Mouse (Mus musculus): ENCODE results near the gene Kcnj10. TPM values are rescaled to one million over a fixed set of nuclear protein-coding genes. Genes with fewer than 3 reads are reported as not detected.
A peak's percentile ranks its signal among the peaks of the same experiment; 100 is the strongest.

Gene Kcnj10
- total and polyA plus RNA-seq, 3 experiments = 0.04 to 0.72 TPM; not detected in 1

DNA sequence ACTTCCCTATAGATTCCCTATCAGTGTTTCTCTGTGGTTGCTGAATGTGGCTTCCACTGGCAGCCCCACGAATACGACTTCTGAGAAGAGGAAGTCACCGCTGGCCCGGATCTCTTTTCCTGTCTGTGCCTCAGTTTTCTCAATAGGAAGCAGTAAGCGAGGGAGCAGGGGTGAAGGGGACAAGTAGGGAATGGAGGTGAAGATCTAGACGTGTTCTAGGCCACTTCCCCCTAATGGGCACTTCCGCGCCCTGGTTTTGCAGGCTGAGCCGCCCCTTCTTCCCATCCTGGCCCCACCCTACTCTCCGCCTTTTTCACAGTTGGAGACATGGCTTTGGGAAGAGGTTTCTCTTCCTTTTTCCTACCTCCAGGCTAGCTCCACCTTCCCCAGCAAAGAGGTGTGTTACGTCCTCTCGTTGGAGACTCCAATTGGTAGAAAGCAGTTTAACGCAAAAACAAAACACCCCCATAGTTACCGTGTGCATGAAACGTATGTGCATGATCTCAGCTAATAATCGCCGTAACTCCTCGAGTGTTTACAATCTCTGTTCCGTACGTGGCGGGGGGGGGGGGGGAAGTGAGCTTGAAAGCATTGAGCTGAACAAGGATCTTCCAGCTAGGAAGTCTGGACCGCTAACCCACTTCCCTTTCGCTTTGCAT is 29.6 kb upstream of the Kcnj10 start (continued):
- TF ChIP-seq ZMIZ1 (IDR thresholded peaks at IDR 0.05; ENCODE audit: low read depth, low read length) (no peak), KAT2A (conservative IDR thresholded peaks at IDR 0.05; ENCODE audit: low read depth, low read length) (0 out of 2 replicates have a peak, but pooled peaks have one; percentile 23), ETS1 (IDR thresholded peaks at IDR 0.05; ENCODE audit: low read depth, low read length) (no peak; the same call in 1 of the 2 replicates), MXI1 (IDR thresholded peaks at IDR 0.05; ENCODE audit: low read depth, low read length) (peak; percentile 56; the same call in 1 of the 2 replicates), MEF2A (IDR thresholded peaks at IDR 0.05; ENCODE audit: extremely low read depth, insufficient replicate concordance, low read depth, low read length, poor library complexity, severe bottlenecking) (no peak), ZKSCAN1 (IDR thresholded peaks at IDR 0.05; ENCODE audit: low read depth, low read length) (no peak), ZC3H11A (IDR thresholded peaks at IDR 0.05; ENCODE audit: low read depth, low read length) (no peak)

DNA sequence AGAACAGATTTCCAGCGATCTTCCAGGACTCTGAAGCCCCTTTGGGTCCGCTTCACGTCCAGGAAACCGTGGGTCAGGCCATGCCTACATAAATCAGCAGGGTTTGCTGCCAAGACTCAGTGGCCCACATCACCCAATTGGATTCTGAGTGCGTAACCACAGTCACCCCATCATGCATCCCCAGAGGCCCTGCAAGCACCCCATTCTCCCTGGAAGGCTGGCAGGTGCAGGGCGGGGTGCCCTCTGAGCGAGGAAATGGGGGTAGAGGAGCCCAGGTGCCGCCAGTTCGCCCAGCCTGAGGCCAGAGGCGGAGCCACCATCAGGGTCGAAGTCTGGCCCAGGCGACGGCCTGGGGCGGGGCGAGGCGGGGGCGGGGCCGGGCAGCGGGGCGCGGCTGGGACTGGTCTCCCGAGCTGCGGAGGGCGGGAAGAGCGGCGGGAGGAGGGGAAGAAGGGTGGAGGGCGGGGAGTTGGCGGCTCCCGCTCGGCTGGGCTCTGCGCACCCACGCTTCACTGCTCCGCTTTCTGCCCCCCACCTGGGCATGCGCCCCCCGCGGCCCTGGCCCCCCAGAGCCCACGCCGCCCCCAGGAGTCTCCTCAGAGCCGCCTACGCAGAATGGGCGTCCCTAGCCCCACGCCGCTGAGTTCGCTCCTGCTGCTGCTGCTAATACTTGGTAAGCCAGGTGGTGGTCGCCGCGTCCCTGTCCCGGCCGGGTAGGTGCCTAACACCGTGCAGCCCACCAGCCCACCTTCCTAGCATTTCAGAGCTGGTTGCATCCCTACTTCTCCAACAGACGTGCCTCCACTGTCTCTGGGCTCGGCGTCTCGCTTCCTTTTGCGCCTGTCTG is 28.9 kb upstream of the Kcnj10 start:
- Histone ChIP-seq H3K4me3 (ENCODE audit: control insufficient read depth in 1 of 2, insufficient read depth in 1 of 2, low read depth in 2 of 2, low read length in 2 of 2) (peak overlapping the region; percentile 86 to 93), H3K4me1 (ENCODE audit: control insufficient read depth in 1 of 2, insufficient read depth in 2 of 2, low read length in 2 of 2) (peaks cover 2 to 10% of the 10 kb centered on the region in 2 experiments), H3K27ac (ENCODE audit: control insufficient read depth, low read depth, low read length) (peak overlapping the region; percentile 62), H3K27me3 (ENCODE audit: control insufficient read depth in 1 of 2, insufficient read depth in 2 of 2, low read length in 2 of 2) (no peaks in the 10 kb centered on the region), H3K9me3 (replicated peaks; ENCODE audit: insufficient read depth, low read length) (no peaks in the 10 kb centered on the region), H3K36me3 (ENCODE audit: control insufficient read depth in 1 of 2, insufficient read depth in 2 of 2, low read length in 2 of 2) (0 out of 4 replicates have a peak, but pooled peaks cover 0 to 3% of the 10 kb centered on the region in 2 experiments), H3K9ac (ENCODE audit: control insufficient read depth, low read depth, low read length, poor library complexity, severe bottlenecking) (peak overlapping the region; percentile 90), H3K79me2 (ENCODE audit: control insufficient read depth, insufficient read depth, low read length, poor library complexity) (peaks cover 22% of the 10 kb centered on the region)
- peak; percentile 3; the same call in 1 of the 2 replicates for TF ChIP-seq SIN3A (IDR thresholded peaks at IDR 0.05; ENCODE audit: low read length)
- TF ChIP-seq TCF12 (IDR thresholded peaks at IDR 0.05; ENCODE audit: low read depth, low read length) = 0 out of 2 replicates have a peak, but pooled peaks have one; percentile 13
- TF ChIP-seq NRF1 (IDR thresholded peaks at IDR 0.05; ENCODE audit: insufficient read depth, low read depth, low read length, poor library complexity, severe bottlenecking) = peak; percentile 56; the same call in 1 of the 2 replicates
- TF ChIP-seq NELFE (IDR thresholded peaks at IDR 0.05; ENCODE audit: low read depth, low read length) = peak; percentile 22; the same call in 1 of the 2 replicates
- TF ChIP-seq GABPA (IDR thresholded peaks at IDR 0.05; ENCODE audit: low read depth, low read length) = no peak
- no peak for TF ChIP-seq MEF2A (IDR thresholded peaks at IDR 0.05; ENCODE audit: extremely low read depth, insufficient replicate concordance, low read depth, low read length, poor library complexity, severe bottlenecking)
- peak; percentile 33 to 56; a peak in 2 of 4 replicates for TF ChIP-seq POLR2A (IDR thresholded peaks at IDR 0.05; ENCODE audit: control insufficient read depth in 1 of 2, insufficient read depth in 1 of 2, low read depth in 1 of 2, low read length in 2 of 2, poor library complexity in 1 of 2)
- 0 out of 2 replicates have a peak, but pooled peaks have one; percentile 1 for TF ChIP-seq TBP (IDR thresholded peaks at IDR 0.05; ENCODE audit: low read depth, low read length)
- 0 out of 2 replicates have a peak, but pooled peaks have one; percentile 3 for TF ChIP-seq SMC3 (IDR thresholded peaks at IDR 0.05; ENCODE audit: low read depth, low read length)
- DNase-seq (ENCODE audit: low read depth, low spot score) = peak; percentile 89
